Mouse (Mus musculus): ENCODE results near the gene Gprin1. TPM values are rescaled to one million over a fixed set of nuclear protein-coding genes. Genes with fewer than 3 reads are reported as not detected.

Gene Gprin1
- total and polyA plus RNA-seq, 3 experiments = not detected

- no peak for DNase-seq (ENCODE audit: low read depth, low spot score)
- Histone ChIP-seq H3K4me3 (ENCODE audit: control insufficient read depth in 1 of 2, insufficient read depth in 1 of 2, low read depth in 2 of 2, low read length in 2 of 2) (no peak overlapping the region), H3K4me1 (ENCODE audit: control insufficient read depth in 1 of 2, insufficient read depth in 2 of 2, low read length in 2 of 2) (no peaks in the 10 kb centered on the region), H3K27ac (ENCODE audit: control insufficient read depth, low read depth, low read length) (no peak overlapping the region), H3K9ac (ENCODE audit: control insufficient read depth, low read depth, low read length, poor library complexity, severe bottlenecking) (no peak overlapping the region), H3K36me3 (ENCODE audit: control insufficient read depth in 1 of 2, insufficient read depth in 2 of 2, low read length in 2 of 2) (no peaks in the 10 kb centered on the region), H3K27me3 (ENCODE audit: control insufficient read depth in 1 of 2, insufficient read depth in 2 of 2, low read length in 2 of 2) (peaks cover 3 to 15% of the 10 kb centered on the region in 2 experiments; a peak in 3 of 4 replicates), H3K9me3 (replicated peaks; ENCODE audit: insufficient read depth, low read length) (no peaks in the 10 kb centered on the region), H3K79me2 (ENCODE audit: control insufficient read depth, insufficient read depth, low read length, poor library complexity) (no peaks in the 10 kb centered on the region)
- TF ChIP-seq BHLHE40 (IDR thresholded peaks at IDR 0.05; ENCODE audit: borderline replicate concordance, low read depth, low read length) = no peak
- no peak for TF ChIP-seq ZKSCAN1 (IDR thresholded peaks at IDR 0.05; ENCODE audit: low read depth, low read length)
- no peak for TF ChIP-seq CHD2 (IDR thresholded peaks at IDR 0.05; ENCODE audit: low read length)
- no peak for TF ChIP-seq MAZ (IDR thresholded peaks at IDR 0.05; ENCODE audit: low read depth, low read length)
- no peak for TF ChIP-seq ZNF384 (IDR thresholded peaks at IDR 0.05; ENCODE audit: low read depth, low read length)
- TF ChIP-seq HCFC1 (IDR thresholded peaks at IDR 0.05; ENCODE audit: low read depth, low read length) = no peak
- TF ChIP-seq MAFK (IDR thresholded peaks at IDR 0.05; ENCODE audit: borderline replicate concordance, low read depth, low read length) = no peak
- no peak for TF ChIP-seq KAT2A (conservative IDR thresholded peaks at IDR 0.05; ENCODE audit: low read depth, low read length)
- no peak for TF ChIP-seq NRF1 (IDR thresholded peaks at IDR 0.05; ENCODE audit: insufficient read depth, low read depth, low read length, poor library complexity, severe bottlenecking)
- no peak for TF ChIP-seq CHD1 (IDR thresholded peaks at IDR 0.05; ENCODE audit: low read depth, low read length)
- TF ChIP-seq SIN3A (IDR thresholded peaks at IDR 0.05; ENCODE audit: low read length) = no peak
- TF ChIP-seq USF1 (IDR thresholded peaks at IDR 0.05; ENCODE audit: low read depth, low read length) = no peak
- TF ChIP-seq MAX (IDR thresholded peaks at IDR 0.05; ENCODE audit: low read length) = no peak
- no peak for TF ChIP-seq ETS1 (IDR thresholded peaks at IDR 0.05; ENCODE audit: low read depth, low read length)
- no peak for TF ChIP-seq GATA1 (IDR thresholded peaks at IDR 0.05; ENCODE audit: low read depth, low read length)
- TF ChIP-seq JUND (IDR thresholded peaks at IDR 0.05; ENCODE audit: low read depth, low read length) = no peak
- TF ChIP-seq MEF2A (IDR thresholded peaks at IDR 0.05; ENCODE audit: extremely low read depth, insufficient replicate concordance, low read depth, low read length, poor library complexity, severe bottlenecking) = no peak
- no peak for TF ChIP-seq E2F4 (IDR thresholded peaks at IDR 0.05; ENCODE audit: borderline replicate concordance, low read depth, low read length)
- TF ChIP-seq ELF1 (IDR thresholded peaks at IDR 0.05; ENCODE audit: low read depth, low read length) = no peak
- TF ChIP-seq POLR2AphosphoS5 (IDR thresholded peaks at IDR 0.05; ENCODE audit: borderline replicate concordance, low read depth, low read length) = no peak
Observed at GRCm38 (mm10) chr13:54780592-54780991, 30.9 kb upstream of the Gprin1 start.

- no peaks in the 10 kb centered on the region for H3K27me3 ChIP-seq (ENCODE audit: control insufficient read depth in 1 of 2, insufficient read depth in 2 of 2, low read length in 2 of 2)
Observed at GRCm38 (mm10) chr13:54767012-54767411, 17.3 kb upstream of the Gprin1 start.

More at GRCm38 (mm10) chr13:54767012-54767411, 17.3 kb upstream of the Gprin1 start:
- no peak overlapping the region for H3K4me3 ChIP-seq (ENCODE audit: control insufficient read depth in 1 of 2, insufficient read depth in 1 of 2, low read depth in 2 of 2, low read length in 2 of 2)
- H3K36me3 ChIP-seq (ENCODE audit: control insufficient read depth in 1 of 2, insufficient read depth in 2 of 2, low read length in 2 of 2) = no peaks in the 10 kb centered on the region
- no peak overlapping the region for H3K9ac ChIP-seq (ENCODE audit: control insufficient read depth, low read depth, low read length, poor library complexity, severe bottlenecking)
- no peaks in the 10 kb centered on the region for H3K79me2 ChIP-seq (ENCODE audit: control insufficient read depth, insufficient read depth, low read length, poor library complexity)
- no peak for DNase-seq (ENCODE audit: low read depth, low spot score)
- no peaks in the 10 kb centered on the region for H3K9me3 ChIP-seq (replicated peaks; ENCODE audit: insufficient read depth, low read length)
- H3K4me1 ChIP-seq (ENCODE audit: control insufficient read depth in 1 of 2, insufficient read depth in 2 of 2, low read length in 2 of 2) = no peaks in the 10 kb centered on the region
- TF ChIP-seq POLR2A (IDR thresholded peaks at IDR 0.05; ENCODE audit: control insufficient read depth in 1 of 2, insufficient read depth in 1 of 2, low read depth in 1 of 2, low read length in 2 of 2, poor library complexity in 1 of 2) = no peak
- no peak for TF ChIP-seq MAX (IDR thresholded peaks at IDR 0.05; ENCODE audit: low read length)
- H3K27ac ChIP-seq (ENCODE audit: control insufficient read depth, low read depth, low read length) = no peak overlapping the region
